Mouse (Mus musculus): ENCODE data around the gene Tmem62.

- no peak for TF ChIP-seq EP300 (IDR thresholded peaks at IDR 0.05; ENCODE audit: low read depth)
- no peak for TF ChIP-seq CTCF (IDR thresholded peaks at IDR 0.05; ENCODE audit: low read depth)
These were observed 46.1 kb downstream of the Tmem62 start for GRCm38 (mm10) chr2:121022918-121023317.
